Mouse (Mus musculus) brain, adult 2 months (tissue): Measurements from ENCODE around the gene Prkag1.

Experiments used
- DNase-seq: peaks from one replicate; pipeline ENCODE4 v3.0.0; 2011; ENCODE audit warnings: low read depth, low spot score

The Prkag1 gene

DNA sequence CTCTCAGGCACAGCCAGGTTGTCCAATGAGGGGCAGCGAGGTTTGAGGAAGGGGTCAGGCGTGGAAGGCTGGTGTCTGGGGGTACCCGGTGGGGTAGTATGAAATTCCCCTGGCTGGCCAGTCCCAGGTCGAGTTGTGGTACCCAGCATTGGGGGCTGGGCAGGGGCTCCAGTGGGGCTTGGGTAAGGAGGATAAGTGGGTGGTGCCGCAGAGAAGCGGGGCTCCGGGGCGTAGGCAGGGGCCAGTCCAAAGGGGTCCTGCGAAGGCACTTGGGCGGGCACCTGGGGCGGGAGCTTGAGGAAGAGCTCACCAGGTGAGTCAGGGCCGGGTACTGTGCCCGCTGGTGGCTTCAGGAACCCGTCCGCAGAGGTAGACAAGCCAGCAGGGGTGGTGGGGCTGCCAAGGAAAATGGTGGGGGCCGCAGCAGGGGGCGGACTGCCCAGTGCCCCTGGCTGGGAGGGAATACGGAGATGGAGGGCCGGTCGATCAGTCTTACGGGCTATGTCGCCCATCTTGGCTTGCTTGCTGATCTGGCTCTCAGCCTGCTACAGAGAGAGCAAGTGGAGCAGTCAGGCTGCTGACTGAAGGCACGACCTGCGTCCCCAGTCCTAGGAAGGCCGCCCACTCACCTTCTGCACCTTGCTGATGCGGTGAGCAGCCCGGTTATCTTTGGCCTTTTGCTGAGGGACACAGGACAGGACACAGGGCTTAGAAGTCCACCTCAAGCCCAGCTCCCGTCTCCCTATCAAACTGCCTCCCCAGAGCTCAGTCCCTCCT lies 22.0 kb upstream of the Prkag1 start:
- peak; percentile 63 for DNase-seq

DNA sequence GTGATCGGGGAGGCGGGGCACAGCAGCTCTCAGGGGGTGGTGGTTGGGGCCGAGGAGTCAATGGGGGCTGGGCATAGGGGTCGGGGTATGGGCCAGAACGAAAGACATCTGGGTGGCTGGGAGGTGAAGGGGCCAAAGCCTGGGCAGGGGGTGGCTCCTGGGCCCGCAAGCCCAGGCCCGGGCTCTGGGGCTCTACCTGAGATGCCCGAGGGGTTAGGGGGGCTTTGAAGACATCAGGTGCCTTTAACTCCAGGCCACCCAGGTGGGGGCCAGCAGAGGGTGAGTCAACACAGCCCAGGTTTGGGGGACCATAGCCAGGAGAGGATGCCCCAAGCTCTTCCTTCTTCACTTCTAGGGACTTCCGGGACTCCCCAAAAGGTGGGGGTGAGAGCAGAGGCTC lies 21.4 kb upstream of the Prkag1 start:
- no peak for DNase-seq

DNA sequence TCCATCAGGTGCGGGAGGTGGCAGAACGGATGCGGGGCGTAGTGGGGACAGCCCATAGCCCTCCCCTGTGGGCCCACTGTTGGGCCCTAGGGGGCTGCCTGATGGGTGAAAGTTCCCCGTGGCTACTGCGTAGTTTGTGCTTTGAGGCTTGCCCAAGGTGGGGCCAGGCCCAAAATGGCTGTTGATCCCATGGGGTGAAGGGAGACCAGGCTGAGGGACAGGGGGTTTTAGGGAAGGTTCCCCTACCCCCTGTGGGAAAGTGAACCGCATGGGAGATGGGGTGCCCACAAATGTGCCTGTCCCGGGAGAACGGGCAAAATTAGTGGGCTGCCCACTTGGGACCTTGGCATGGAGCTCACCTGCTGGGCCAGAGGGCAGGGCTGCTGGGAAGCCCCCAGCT lies 20.8 kb upstream of the Prkag1 start:
- DNase-seq, result no peak

DNA sequence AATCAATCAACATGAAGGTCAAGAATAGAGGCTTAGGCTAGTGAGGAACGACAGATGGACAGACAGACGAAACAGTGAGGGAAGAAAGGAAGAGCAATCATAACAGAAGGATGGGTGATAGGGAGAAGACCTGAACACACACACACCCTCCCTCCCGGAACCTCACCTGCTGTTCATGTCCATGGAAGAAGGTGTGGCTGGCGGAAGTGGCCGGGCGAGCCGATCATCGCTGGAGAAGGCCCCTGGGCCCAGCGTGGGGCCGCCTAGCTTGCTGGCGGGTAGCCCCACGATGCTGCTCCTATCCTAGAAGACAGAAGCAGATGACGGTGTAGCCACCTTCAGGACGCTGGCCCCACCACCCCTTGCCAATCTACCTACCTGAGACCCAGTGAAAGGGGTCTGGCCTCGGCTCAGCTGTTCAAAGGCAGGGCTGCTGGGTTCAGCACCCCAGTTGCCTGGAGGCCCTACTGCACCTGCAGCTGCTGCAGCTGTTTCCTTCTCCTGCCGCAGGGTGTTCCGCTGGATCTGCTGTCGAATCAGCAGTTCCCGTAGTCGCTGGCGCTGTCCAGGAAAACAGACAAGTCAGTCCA lies 20.0 kb upstream of the Prkag1 start:
- DNase-seq, result no peak

DNA sequence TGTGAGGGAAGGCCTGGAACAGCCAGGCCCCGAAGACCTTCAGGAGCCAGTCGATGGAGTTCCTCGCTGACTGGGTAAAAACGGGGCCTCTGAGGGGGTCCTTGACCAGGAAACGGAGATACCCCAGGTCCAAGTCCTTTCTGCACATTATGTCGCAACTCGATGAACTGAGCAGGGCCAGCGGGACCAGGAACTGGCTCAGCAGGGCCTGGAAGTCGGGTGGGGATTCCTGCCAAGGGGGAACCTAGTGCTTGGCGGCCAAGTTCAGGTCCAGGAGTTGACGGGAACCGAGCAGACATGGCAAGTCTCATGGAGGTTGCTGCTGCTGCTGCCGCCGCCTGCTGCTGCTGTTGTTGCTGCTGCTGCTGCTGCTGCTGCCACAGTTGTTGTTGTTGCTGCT lies 19.3 kb upstream of the Prkag1 start:
- peak; percentile 56 for DNase-seq

DNA sequence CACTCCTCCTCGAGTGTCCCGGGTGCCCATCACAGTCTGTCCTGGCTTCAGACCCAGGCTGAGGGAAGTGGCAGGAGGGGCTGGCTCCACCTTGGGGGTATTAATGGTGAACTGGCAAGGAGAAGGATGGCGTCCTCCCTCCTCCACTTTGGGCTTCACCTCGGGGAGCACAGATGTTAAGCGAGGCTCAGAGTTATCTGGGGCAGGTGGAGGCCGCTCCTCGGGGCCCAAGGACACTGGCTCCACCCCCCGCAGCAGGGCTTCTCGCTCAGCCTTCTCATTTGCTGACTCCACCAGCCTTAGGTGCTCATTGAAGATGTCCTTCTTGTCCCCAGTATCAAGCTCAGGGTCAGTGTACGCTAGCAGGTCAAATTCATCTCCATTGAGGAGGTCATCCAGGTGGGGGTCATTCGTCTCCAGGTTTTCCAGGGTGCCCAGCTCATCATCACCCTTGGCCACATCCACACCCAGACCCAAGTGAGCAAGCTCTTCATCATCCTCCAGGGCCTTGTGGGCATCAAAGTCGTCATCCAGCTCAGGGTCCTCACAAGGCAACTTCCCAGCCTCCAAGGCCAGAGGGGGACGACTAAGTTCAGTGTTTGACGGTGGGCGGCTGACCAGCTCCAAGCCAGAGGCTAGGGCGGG lies 18.8 kb upstream of the Prkag1 start:
- DNase-seq, result no peak

DNA sequence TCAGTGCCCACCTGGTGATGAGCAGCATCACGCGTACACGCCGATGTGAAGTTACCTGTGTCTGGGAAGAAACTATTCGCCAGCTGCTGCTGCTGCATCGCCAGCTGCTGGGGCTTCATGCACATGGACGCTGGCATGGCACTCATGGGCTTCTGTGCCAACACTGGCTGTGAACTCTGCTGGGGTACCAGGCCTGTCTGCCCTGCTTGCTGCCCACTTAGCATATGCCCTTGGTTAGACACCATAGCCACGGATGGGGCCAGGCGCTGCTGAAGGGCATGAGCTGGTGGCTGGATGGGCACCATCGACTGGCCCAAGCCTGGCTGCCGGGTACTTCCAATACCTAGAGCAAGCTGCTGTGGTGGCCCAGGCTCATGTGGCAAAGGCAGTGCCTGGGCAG lies 17.8 kb upstream of the Prkag1 start:
- DNase-seq, result no peak

DNA sequence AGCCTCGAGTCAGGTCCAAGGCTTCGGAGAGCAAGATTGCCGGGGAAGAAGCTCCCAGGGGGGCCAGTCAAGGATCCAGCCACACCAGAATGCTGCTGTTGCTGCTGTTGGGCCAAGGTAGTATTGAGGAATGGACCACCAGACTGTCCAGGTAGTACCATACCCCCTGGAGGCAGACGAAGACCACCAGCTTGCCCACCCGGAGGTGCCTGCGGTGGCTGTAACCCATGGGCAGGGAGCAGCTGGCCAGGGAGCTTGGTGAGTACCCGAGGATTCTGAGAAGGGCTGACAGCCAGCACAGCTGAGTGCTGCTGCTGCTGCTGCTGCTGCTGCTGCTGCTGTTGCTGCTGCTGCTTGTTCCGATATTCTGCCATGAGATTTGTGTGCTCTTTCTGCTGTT lies 14.8 kb upstream of the Prkag1 start:
- DNase-seq, result no peak

DNA sequence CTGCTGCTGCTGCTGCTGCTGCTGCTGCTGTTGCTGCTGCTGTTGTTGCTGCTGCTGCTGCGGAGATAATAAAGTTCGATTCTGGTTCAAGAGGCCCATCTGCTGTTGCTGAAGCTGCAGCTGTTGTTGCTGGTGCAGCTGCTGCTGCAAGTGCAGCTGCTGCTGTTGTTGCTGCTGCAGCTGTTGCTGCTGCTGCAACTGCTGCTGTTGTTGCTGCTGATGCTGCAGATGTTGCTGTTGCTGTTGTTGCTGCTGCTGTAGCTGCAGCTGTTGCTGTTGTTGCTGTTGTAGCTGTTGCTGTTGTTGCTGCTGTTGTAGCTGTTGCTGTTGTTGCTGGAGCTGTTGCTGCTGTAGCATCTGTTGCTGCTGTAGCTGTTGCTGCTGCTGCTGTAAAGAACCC lies 13.8 kb upstream of the Prkag1 start:
- no peak for DNase-seq

DNA sequence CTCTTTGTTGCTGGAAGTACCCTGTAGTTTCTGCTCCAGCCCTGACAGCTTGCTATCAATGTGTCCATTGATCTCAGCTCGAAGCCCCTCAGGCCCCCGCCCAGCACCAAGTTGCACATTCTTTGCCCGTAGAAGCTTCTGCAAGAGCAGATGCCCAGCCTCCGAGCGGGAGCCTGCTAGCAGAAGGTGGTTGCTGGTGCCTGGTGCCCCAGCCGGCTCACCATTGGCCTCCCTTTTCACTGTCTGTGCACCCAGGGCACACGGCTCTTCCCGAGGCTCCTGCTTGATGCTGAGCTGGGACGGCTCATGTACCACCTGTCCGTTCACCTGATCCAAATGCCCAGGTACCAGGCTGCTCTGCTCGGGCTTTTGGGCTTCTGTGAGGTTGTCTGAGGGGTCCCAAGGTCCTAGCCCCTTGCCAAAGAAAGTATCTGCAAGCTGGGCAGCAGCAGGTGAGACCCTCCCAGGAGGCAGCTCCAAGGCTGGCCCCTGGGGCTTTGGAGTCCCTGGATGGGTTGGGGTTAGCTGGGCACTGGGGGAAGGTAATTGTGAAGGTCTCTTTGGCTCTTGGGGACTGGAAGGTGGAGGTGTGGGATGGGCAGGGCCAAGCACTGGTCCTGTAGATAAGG lies 12.4 kb upstream of the Prkag1 start:
- DNase-seq, result no peak

DNA sequence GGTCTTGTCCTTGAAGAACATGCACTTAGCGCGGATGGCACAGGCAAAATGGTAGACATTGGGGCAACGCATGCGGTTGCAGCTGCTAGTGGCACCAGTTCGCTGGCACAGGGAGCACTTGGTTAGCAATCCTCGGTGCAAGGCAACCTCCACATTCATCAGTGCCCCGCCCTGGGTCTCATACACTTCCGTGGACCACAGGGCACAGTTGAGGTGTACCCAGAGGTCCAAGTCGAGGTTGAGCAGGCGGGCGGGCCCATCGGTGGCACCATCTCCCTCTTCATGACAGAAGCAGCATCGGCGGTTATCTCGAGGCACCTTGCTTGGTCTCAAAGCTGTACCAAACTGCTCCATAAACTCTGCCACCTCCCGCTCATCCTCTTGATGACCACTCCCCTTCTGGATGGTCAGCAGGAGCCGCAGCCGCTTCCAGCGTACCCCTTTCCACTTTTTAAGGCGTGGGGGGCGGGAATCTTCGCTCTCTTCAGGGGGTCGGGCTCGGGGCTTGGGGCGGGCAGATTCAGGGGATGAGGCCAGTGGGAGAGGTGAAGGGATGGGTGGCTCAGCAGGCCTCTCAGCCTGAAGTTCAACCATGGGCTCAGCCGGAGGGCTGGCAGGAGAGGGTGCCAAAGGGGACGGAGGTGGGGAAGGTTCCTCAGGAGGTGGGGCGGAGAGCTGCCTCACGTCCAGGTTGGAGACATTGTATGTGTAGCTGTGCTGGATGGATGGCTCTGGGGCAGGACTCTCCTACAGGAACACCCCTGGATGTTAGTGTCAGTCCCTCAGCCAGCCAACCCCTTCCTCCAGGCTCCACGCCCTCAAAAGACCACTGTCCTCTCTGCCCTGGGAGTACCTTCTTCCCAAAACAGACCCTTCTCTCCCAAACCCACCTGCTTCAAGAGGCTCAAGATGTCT lies 8.6 kb upstream of the Prkag1 start:
- DNase-seq, result no peak

DNA sequence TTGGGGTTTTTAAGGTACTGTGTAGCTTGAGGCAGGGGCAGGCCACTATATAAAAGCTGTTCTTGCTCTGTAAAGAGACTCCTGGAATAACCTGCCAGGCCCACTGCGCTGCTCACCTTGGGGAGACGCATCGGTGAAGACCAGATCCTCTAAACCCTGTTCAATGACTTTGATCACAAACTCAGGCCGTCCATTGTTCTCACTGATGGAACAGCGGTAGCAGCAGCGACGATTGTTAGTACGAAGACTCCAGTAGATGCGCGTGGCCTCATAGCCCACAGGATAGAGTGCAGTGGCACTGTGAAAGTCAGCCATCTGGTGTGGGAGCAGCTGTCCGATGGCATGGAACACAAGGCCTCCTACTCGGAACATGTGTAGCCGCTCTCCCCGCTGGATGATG lies 7.8 kb upstream of the Prkag1 start:
- no peak for DNase-seq

DNA sequence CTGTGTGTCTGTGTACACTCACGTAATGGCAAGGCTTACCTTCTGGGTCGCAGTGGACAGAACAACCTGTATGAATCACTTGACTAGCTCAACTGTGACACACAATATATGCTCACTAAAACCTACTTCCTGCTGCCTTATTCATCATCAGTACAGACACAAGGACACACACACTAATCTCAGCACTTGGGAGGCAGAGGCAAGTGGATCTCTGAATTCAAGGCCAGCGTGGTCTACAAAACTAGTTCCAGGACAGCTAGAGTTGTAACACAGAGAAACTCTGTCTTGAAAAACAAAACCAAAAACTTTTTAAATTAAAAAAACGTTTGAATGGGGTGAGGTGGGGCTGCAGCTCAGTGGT lies 6.4 kb upstream of the Prkag1 start:
- DNase-seq, result no peak

DNA sequence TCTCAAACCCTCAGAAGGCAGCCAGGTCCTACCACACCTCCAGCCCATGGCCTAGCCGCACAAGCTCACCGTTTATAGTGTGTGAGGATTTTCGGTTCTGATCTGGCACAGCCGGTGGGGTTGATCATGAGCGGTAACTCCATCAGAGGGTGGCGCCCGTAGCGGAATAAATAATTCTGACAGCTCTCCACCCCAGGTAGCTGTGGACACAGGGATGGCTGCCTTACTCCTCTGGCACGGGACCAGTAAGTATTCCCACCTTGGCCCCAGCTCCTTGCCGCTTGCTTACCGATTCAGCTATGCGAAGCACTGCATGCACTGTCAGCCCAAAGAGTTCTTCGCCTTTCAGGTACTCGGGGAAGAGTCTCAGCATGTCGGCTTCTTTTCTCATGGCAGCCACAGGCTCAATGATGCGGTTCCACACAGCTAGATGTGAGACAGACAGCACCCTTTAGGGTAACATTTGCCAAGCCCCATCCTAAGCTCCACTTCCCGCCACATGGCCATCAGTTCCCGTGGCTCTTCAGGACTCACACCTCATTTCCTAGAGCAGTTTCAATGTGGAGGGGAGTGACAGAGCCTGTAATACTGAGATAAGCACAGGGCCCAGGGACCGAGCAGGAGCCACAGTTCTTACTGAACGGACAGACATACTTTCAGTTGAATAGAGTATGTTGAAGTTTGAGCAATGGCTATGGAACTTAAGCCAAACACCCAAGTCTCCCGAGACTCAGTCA lies 5.9 kb upstream of the Prkag1 start:
- DNase-seq, result no peak

DNA sequence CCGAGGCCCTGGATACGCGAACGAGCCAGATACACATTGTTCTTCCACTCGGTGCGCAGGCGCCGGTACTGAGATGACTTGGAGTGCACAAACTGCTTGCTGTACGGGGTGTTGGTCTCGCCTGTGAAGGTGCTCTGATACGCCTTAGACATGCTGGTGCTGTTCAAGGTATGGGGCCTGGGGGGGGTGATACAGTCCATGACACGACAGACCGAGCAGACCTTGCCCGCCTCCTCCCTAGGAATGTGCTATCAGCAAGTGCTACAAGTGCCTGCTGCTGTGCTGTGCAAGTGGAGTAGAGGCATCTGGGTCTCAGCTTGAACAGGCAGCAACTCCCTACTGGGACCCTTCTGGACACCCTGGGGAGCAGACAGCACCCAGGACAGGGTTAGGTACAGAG lies 4.0 kb upstream of the Prkag1 start:
- no peak for DNase-seq

DNA sequence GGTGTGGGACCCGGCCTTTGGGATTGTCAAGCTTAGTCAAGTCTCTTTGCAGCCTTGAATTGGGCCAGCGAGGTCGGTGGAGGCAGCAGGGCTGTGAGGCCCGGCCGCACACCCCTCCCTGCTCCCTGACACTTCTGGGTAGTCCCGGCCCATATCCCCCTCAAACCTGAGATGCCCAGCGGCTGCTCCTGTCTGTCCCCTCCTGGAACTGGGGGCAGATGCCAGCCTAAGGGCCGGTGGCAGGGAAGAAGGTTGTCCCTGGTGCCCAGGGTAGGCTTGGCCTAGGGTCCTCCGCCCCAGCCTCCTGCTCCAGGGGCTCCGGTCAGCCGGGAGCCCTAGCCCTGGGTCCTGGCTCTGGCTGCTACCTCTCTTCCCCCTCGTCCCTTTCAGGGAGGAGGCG lies 2.7 kb upstream of the Prkag1 start:
- DNase-seq, result no peak

DNA sequence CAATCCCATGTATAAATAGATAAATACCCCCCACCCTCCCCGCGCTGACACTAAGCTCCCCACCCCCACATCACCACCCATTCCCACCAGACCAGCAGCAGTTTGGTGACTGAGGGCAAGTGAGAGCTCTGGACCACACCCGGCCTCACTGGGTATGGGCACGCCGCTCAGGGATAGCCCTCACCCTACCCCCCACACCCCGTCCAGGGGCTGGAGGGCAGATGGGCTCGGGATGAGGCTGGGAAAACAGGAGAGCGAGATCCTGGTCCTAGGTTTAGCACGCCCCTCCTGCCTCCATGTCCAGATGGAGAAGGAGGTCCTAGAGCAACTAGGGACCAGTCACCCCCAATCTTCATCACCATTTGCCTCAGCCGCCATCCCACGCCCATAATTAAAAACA lies 2.0 kb upstream of the Prkag1 start:
- DNase-seq, result no peak

DNA sequence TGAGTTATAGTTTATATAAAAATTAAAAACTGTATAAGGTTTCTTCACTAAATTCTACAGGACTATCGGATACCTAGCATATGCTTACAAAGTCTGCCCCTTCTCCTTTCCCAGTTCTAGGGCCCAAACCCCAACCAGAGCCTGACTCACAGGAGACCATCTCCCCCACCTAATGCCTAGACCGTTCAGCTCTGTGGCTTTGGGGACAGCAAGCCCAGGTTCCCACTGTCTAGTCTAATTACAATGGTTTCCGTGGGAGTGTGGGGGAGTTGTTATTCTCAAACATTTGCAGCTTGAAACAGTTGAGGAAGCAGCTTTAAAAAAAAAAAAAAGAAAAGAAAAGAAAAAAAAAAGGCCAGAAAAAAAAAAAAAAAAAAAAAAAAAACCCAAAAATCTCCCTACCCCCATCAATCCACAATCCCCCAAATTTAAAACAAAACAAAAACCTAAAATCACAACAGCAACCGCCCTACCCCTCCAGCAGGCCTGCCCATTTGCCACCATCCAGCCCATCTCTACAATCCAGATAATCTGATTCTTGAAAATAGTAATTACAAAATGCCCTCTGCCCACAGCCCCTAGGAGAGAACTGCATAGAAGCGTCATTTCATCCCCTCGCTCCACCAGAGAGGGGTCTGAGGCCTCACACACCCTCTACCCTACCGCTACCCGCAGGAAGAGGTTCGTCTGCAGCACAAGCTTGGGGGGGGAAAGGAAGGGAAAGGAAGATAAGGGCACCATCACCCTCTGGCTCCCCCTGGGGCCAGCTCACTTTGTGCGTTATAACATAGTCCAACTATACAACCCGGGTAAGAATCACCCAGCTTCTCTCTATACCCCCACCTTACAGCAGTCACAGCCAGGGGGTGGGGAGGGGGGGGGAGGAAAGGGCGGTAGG lies 1.1 kb upstream of the Prkag1 start:
- DNase-seq, result no peak

DNA sequence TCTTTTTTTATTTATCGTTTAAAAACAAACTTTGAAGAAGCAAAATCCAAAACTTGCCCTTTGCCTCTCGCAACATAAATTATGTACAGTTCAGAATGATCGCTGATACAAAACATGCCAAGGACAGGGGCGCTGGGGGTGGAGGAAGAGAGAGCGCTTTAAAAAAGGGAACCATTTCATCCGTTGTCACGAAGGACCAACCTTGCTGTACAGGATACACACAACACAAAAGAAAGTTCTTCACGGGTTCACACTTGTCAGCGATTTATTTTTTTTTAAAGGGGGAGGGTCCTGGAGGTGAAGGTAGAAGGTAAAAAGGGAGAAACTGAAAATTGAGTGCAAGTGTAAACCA lies 339 bp upstream of the Prkag1 start:
- no peak for DNase-seq

DNA sequence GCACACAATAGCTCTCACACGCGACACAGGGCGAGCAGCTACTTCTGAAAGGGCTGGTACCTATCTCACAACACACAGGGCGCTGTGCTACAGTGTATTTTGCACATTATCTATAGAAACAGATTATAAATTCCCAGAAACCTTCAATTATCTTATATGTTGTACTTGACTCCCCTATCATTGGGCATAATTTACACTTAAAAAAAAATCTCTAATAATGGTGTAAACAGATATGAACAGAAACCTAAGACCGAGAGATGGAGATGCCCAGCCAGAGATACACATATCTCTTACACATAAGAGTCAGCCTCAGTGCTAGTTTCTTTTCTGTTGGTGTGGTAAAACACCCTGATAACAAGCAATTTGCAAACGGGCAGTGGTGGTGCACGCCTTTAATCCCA lies 3.7 kb downstream of the Prkag1 start:
- no peak for DNase-seq
